Mouse (Mus musculus) adrenal gland, adult 18-20 months (tissue): Measurements from ENCODE around the gene Rpl5. TPM values are rescaled to one million over a fixed set of nuclear protein-coding genes. Genes with fewer than 3 reads are reported as not detected.
"Not testable (repeated sequence)": the region's sequence is repeated elsewhere in the genome, so short reads cannot be mapped to it uniquely, and the experiment has no call there.

ENCODE experiments used
- DNase-seq, 2 experiments: peaks; one replicate each; pipeline ENCODE4 v3.0.0; 2021 to 2022; ENCODE audit warnings: low spot score in 2 of 2
- total RNA-seq, 2 experiments: library from RNA; stranded (reverse); gene quantifications; 1 replicate in 1 of 2; 2 replicates in 1 of 2; pipeline ENCODE4 v1.2.3; 2021

The Rpl5 gene
- total RNA-seq, 2 experiments from 2014 or later: 57.0 to 65.2 TPM

GRCm38 (mm10) chr5:107894676-107895075 lies 5.6 kb upstream of the Rpl5 start:
- no peak for DNase-seq

GRCm38 (mm10) chr5:107896265-107896664 lies 4.0 kb upstream of the Rpl5 start:
- no peak for DNase-seq

- DNase-seq: no peak
These were observed 813 bp downstream of the Rpl5 start for GRCm38 (mm10) chr5:107901014-107901615.

- DNase-seq: no peak
These were observed 4.0 kb downstream of the Rpl5 start for GRCm38 (mm10) chr5:107904325-107904724.

GRCm38 (mm10) chr5:107908514-107909110 lies 8.3 kb downstream of the Rpl5 start:
- no peak for DNase-seq

GRCm38 (mm10) chr5:107909668-107910067 lies 9.4 kb downstream of the Rpl5 start:
- DNase-seq: no peak

- DNase-seq: no peak
These were observed 9.8 kb downstream of the Rpl5 start for GRCm38 (mm10) chr5:107910084-107910616.

- no peak for DNase-seq
These were observed 10.7 kb downstream of the Rpl5 start for GRCm38 (mm10) chr5:107911012-107911411.

- DNase-seq: no peak
These were observed 15.0 kb downstream of the Rpl5 start for GRCm38 (mm10) chr5:107915280-107915679.

- DNase-seq: peak in 1 of 2 experiments; percentile 13
These were observed 21.3 kb downstream of the Rpl5 start for GRCm38 (mm10) chr5:107921400-107922252.

- no peak for DNase-seq
These were observed 22.5 kb downstream of the Rpl5 start for GRCm38 (mm10) chr5:107922836-107923235.

GRCm38 (mm10) chr5:107924564-107924963 lies 24.3 kb downstream of the Rpl5 start:
- no peak for DNase-seq

GRCm38 (mm10) chr5:107926550-107927249 lies 26.4 kb downstream of the Rpl5 start:
- no peak for DNase-seq

GRCm38 (mm10) chr5:107932556-107932955 lies 32.3 kb downstream of the Rpl5 start:
- DNase-seq: no peak

- no peak for DNase-seq
These were observed 33.1 kb downstream of the Rpl5 start for GRCm38 (mm10) chr5:107933202-107933974.

GRCm38 (mm10) chr5:107934770-107935543 lies 34.7 kb downstream of the Rpl5 start:
- no peak for DNase-seq

- no peak for DNase-seq
These were observed 36.5 kb downstream of the Rpl5 start for GRCm38 (mm10) chr5:107936625-107937389.

- DNase-seq: not testable (repeated sequence)
These were observed 38.2 kb downstream of the Rpl5 start for GRCm38 (mm10) chr5:107938483-107938882.

- DNase-seq: no peak
These were observed 38.6 kb downstream of the Rpl5 start for GRCm38 (mm10) chr5:107938886-107939285.
